Mouse (Mus musculus) erythroblast, adult 5-6 weeks (primary cell): ENCODE measurements around the gene Ccrl2. TPM values are rescaled to one million over a fixed set of nuclear protein-coding genes. Genes with fewer than 3 reads are reported as not detected.

Source experiments
- total RNA-seq, 2 experiments: library from RNA; stranded (forward) in 1 of 2; stranded (reverse) in 1 of 2; fragments of 150-400 nt in 1 of 2; fragments of 200-764, 138-1000 nt in 1 of 2; gene quantifications; 2 replicates each; pipeline versions ENCODE4 v1.2.3 to v1.2.4; 2015 to 2017; ENCODE audit warnings: low replicate concordance in 2 of 2

Ccrl2 gene
- total RNA-seq, 2 experiments from 2014 or later = 32.7 to 65.4 TPM

Other genes starting within 250 kb of the Ccrl2 start
- not detected in 2 replicates for gene Prss44, start 243.5 kb downstream of the Ccrl2 start, total RNA-seq (2015; ENCODE audit: low replicate concordance)
- not detected in 2 replicates for gene Prss44, start 243.5 kb downstream of the Ccrl2 start, total RNA-seq (2017; ENCODE audit: low replicate concordance)
- gene Prss43, start 230.8 kb downstream of the Ccrl2 start, total RNA-seq (2015; ENCODE audit: low replicate concordance) = not detected in 2 replicates
- gene Prss43, start 230.8 kb downstream of the Ccrl2 start, total RNA-seq (2017; ENCODE audit: low replicate concordance) = not detected in 2 replicates
- not detected in 2 replicates for gene Prss45, start 222.9 kb downstream of the Ccrl2 start, total RNA-seq (2015; ENCODE audit: low replicate concordance)
- not detected in 2 replicates for gene Prss45, start 222.9 kb downstream of the Ccrl2 start, total RNA-seq (2017; ENCODE audit: low replicate concordance)
- gene Prss46, start 213.0 kb downstream of the Ccrl2 start, total RNA-seq (2015; ENCODE audit: low replicate concordance) = not detected in 2 replicates
- gene Prss46, start 213.0 kb downstream of the Ccrl2 start, total RNA-seq (2017; ENCODE audit: low replicate concordance) = not detected in 2 replicates
- gene Prss50, start 199.6 kb downstream of the Ccrl2 start, total RNA-seq (2015; ENCODE audit: low replicate concordance) = 7.7 TPM in 1 of 2 replicates, not detected in the other
- gene Prss50, start 199.6 kb downstream of the Ccrl2 start, total RNA-seq (2017; ENCODE audit: low replicate concordance) = not detected in 2 replicates
- gene Als2cl, start 177.6 kb downstream of the Ccrl2 start, total RNA-seq (2015; ENCODE audit: low replicate concordance) = 0.63 TPM in 1 of 2 replicates, not detected in the other
- not detected in 2 replicates for gene Als2cl, start 177.6 kb downstream of the Ccrl2 start, total RNA-seq (2017; ENCODE audit: low replicate concordance)
- gene Tmie, start 177.4 kb downstream of the Ccrl2 start, total RNA-seq (2015; ENCODE audit: low replicate concordance) = not detected in 2 replicates
- not detected in 2 replicates for gene Tmie, start 177.4 kb downstream of the Ccrl2 start, total RNA-seq (2017; ENCODE audit: low replicate concordance)
- gene Fam240a, start 140.7 kb downstream of the Ccrl2 start, total RNA-seq (2015; ENCODE audit: low replicate concordance) = not detected in 2 replicates
- gene Fam240a, start 140.7 kb downstream of the Ccrl2 start, total RNA-seq (2017; ENCODE audit: low replicate concordance) = not detected in 2 replicates
- not detected in 2 replicates for gene Tdgf1, start 111.4 kb downstream of the Ccrl2 start, total RNA-seq (2015; ENCODE audit: low replicate concordance)
- not detected in 2 replicates for gene Tdgf1, start 111.4 kb downstream of the Ccrl2 start, total RNA-seq (2017; ENCODE audit: low replicate concordance)
- not detected in 2 replicates for gene Lrrc2, start 106.0 kb downstream of the Ccrl2 start, total RNA-seq (2015; ENCODE audit: low replicate concordance)
- 0.42 TPM in 1 of 2 replicates, not detected in the other for gene Lrrc2, start 106.0 kb downstream of the Ccrl2 start, total RNA-seq (2017; ENCODE audit: low replicate concordance)
- not detected in 2 replicates for gene Rtp3, start 66.9 kb downstream of the Ccrl2 start, total RNA-seq (2015; ENCODE audit: low replicate concordance)
- not detected in 2 replicates for gene Rtp3, start 66.9 kb downstream of the Ccrl2 start, total RNA-seq (2017; ENCODE audit: low replicate concordance)
- 948 and 1,023 TPM in 2 replicates for gene Ltf, start 38.2 kb downstream of the Ccrl2 start, total RNA-seq (2015; ENCODE audit: low replicate concordance)
- 738 and 893 TPM in 2 replicates for gene Ltf, start 38.2 kb downstream of the Ccrl2 start, total RNA-seq (2017; ENCODE audit: low replicate concordance)
- 5.6 and 6.5 TPM in 2 replicates for gene Lrrfip2, start 60.1 kb upstream of the Ccrl2 start, total RNA-seq (2015; ENCODE audit: low replicate concordance)
- gene Lrrfip2, start 60.1 kb upstream of the Ccrl2 start, total RNA-seq (2017; ENCODE audit: low replicate concordance) = 30.9 and 40.8 TPM in 2 replicates
- gene Mlh1, start 214.3 kb upstream of the Ccrl2 start, total RNA-seq (2015; ENCODE audit: low replicate concordance) = 7.9 and 23.6 TPM in 2 replicates
- gene Mlh1, start 214.3 kb upstream of the Ccrl2 start, total RNA-seq (2017; ENCODE audit: low replicate concordance) = 11.8 and 18.4 TPM in 2 replicates
- gene Epm2aip1, start 214.4 kb upstream of the Ccrl2 start, total RNA-seq (2015; ENCODE audit: low replicate concordance) = 12.3 and 13.6 TPM in 2 replicates
- gene Epm2aip1, start 214.4 kb upstream of the Ccrl2 start, total RNA-seq (2017; ENCODE audit: low replicate concordance) = 15.4 and 21.2 TPM in 2 replicates